Mouse (Mus musculus): ENCODE results near the gene Zc3h6.

GRCm38 (mm10) chr2:129066326-129066725 is 99.1 kb downstream of the Zc3h6 start:
- TF ChIP-seq ZC3H11A (IDR thresholded peaks at IDR 0.05; ENCODE audit: borderline replicate concordance, low read depth, low read length) (no peak), CHD2 (IDR thresholded peaks at IDR 0.05; ENCODE audit: low read depth, low read length) (no peak)
